Mouse (Mus musculus) olfactory bulb, adult 2 months (tissue): ENCODE results near the gene Fam186a. TPM values are rescaled to one million over a fixed set of nuclear protein-coding genes. Genes with fewer than 3 reads are reported as not detected.
"Not testable (repeated sequence)": the region's sequence is repeated elsewhere in the genome, so short reads cannot be mapped to it uniquely, and the experiment has no call there.

Experiments
- H3K27ac ChIP-seq: fragments of 200-500 bp; 2 replicates; pipeline ENCODE4 v1.5.1; 2012; ENCODE audit warnings: low read depth, low read length; ENCODE audit not compliant: insufficient read depth
- H3K4me1 ChIP-seq: fragments of 200-500 bp; 2 replicates; pipeline ENCODE4 v1.6.1; 2012; ENCODE audit warnings: low read length; ENCODE audit not compliant: control insufficient read depth, insufficient read depth
- H3K4me3 ChIP-seq: fragments of 200-500 bp; 2 replicates; pipeline ENCODE4 v1.5.1; 2012; ENCODE audit warnings: mild to moderate bottlenecking, low read depth, low read length, moderate library complexity; ENCODE audit not compliant: insufficient read depth
- CTCF ChIP-seq: fragments of 200-500 bp; IDR thresholded peaks from 2 replicates; pipeline ENCODE4 v1.5.1; 2012; ENCODE audit warnings: low read depth, mild to moderate bottlenecking, low read length, moderate library complexity; ENCODE audit not compliant: insufficient read depth
- POLR2A ChIP-seq: fragments of 200-500 bp; IDR thresholded peaks from 2 replicates; pipeline ENCODE4 v1.6.1; 2012; ENCODE audit warnings: mild to moderate bottlenecking, low read depth, low read length, moderate library complexity; ENCODE audit not compliant: insufficient read depth
- WGBS: fragments of 180-500 bp; shearing (Covaris S2); methylation state at CpG from one replicate; pipeline ENCODE4 v1.1.7; 2018; 5-methylcytosine and 5-hydroxymethylcytosine counted together
- polyA plus RNA-seq: library from polyadenylated mRNA; stranded (reverse); fragments of >200 nt; gene quantifications from 2 replicates; pipeline ENCODE4 v1.2.4, GENCODE M21; 2012; ENCODE audit warnings: low replicate concordance; ENCODE audit not compliant: missing spikeins, insufficient read depth, insufficient read length

The Fam186a gene
- polyA plus RNA-seq, 1 experiment, result not detected

DNA sequence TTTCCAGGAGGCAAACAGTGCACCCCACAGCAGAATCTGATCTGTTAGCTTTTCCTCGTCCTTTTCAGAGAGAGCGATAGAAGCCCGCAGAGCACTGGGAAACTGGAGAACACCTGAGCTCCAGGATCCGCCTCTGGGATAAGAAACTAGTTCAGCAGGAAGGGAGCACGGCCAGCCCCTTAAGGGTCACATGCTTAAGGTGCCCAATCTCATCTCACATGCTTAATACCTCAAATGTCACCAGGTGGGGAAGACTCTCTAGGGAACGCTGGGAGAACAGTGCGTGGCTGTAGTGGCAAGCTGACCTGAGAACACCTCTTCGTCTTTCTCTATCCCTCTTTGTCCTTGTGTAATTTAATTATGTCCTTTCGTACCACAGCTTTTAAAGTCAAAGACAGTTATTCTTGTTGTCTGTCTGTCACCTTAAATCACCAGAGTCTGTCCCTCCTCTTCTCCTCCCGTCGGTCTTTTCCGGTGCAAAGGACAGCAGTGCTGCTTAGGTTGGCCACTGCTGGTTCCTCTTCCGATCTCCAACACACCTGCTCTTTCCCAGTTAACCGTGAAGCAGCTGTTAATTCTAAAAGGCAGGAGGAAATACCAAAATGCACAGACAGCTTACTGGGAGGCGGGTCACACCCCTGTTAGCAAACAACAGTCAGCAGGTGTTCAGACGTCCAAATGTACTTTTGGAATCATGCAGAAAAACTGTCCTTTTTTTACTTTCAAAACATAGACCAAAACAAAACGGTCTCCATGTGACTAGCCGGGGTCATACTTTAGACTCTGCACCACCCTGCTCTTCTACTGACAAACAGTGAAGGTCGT, 76.2 kb downstream of the Fam186a start:
- H3K4me3 ChIP-seq, result no peak overlapping the region
- H3K4me1 ChIP-seq, result no peaks in the 10 kb centered on the region
- TF ChIP-seq CTCF (no peak), POLR2A (no peak)
- H3K27ac ChIP-seq, result no peak overlapping the region
- 60% methylated on average over 19 of the region's 19 CpGs for WGBS

- H3K4me1 ChIP-seq, result no peaks in the 10 kb centered on the region
- no peak overlapping the region for H3K4me3 ChIP-seq
- WGBS, result 29% methylated on average over 8 of the region's 8 CpGs
- TF ChIP-seq POLR2A (no peak), CTCF (no peak)
- no peak overlapping the region for H3K27ac ChIP-seq
Observed at GRCm38 (mm10) chr15:99889275-99889874, 77.5 kb downstream of the Fam186a start.

- not testable (repeated sequence) for H3K4me3 ChIP-seq, H3K27ac ChIP-seq, H3K4me1 ChIP-seq
- WGBS, result 97% methylated on average over 2 of the region's 2 CpGs
Observed at GRCm38 (mm10) chr15:99887130-99887529, 79.7 kb downstream of the Fam186a start.

GRCm38 (mm10) chr15:99884038-99884437, 82.8 kb downstream of the Fam186a start:
- H3K27ac ChIP-seq, result no peak overlapping the region
- no peaks in the 10 kb centered on the region for H3K4me1 ChIP-seq
- no peak for TF ChIP-seq CTCF
- no peak for TF ChIP-seq POLR2A
- no peak overlapping the region for H3K4me3 ChIP-seq
- 91% methylated on average over 12 of the region's 12 CpGs for WGBS

GRCm38 (mm10) chr15:99878541-99878940, 88.3 kb downstream of the Fam186a start:
- Histone ChIP-seq H3K4me1 (0 out of 2 replicates have a peak, but pooled peaks cover 1% of the 10 kb centered on the region), H3K4me3 (no peak overlapping the region), H3K27ac (no peak overlapping the region)
- TF ChIP-seq POLR2A (no peak), CTCF (no peak)
- 90% methylated on average over 5 of the region's 5 CpGs for WGBS

DNA sequence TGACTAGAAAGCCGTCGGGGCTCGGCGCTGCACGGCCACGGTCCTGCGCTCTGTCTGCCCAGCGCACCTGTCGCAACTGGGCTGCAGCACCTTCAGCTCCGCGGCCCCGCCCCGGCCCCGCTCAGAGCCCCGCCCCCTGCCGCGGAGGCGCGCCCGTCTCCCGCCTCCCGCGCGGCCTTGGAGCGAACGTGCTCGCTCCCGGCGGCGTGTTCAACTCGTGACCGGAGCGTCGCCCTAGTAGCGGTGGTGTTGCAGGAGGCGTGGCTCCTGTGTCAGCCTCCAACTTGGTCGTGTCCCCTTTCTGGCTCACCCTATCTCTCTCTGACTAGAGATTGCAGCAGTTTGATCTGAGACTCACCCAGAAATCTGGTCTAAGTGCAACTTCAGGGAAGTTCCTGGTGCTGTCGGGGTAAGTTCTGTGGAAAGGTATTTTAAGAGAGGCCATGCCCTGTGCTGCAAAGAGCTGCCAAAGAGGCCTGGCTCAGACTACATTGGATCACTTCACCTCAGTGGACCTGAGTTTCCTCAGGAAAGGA, 91.5 kb downstream of the Fam186a start, which contains the start of gene Lima1:
Lima1 (minus strand) TSS at position 123 of the 536 bp plus-strand sequence.
- TF ChIP-seq POLR2A (peak; percentile 33; the same call in 1 of the 2 replicates), CTCF (no peak)
- peak within 1 kb of the TSS; percentile 92 for H3K4me3 ChIP-seq
- 0 out of 2 replicates have a peak, but pooled peaks cover 2% of the 10 kb centered on the region for H3K4me1 ChIP-seq
- no peak within 1 kb of the TSS for H3K27ac ChIP-seq
- WGBS, result 1% methylated on average over 38 of the region's 38 CpGs

DNA sequence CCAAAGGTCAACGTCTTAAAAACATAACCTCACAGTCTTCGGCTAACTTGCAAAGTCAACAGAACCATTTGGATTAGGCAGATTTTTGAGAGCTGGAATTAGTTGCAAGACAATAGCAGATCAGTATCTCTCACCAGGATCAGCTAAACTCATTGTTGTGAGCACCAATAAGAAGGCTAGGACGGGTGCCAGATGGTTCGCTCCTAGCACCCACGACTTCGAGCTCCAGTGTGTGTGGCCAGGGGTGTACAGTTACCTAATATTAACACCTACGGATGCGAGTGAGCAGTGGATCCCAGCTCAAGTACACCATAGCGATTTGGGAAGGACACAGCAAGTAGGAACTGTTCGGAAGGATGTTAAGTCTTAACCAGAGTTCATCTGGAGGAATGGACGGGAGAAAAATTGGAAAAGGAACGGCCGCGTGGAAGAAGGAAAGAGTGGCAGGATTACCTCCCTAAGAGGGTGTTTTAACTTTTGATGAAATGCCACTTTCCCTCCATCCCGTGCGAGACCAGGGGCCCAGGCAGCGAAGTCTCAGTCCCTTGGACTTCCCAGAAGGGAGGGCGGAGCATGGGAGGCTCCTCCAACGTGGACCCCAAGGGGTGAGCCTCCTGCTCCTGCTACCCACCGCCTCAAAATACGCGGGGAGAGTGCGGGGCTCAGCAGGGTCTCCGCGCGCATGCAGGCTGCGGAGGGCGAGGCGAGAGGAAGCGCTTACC, 92.1 kb downstream of the Fam186a start:
- peak overlapping the region; percentile 92 for H3K4me3 ChIP-seq
- 0 out of 2 replicates have a peak, but pooled peaks cover 2% of the 10 kb centered on the region for H3K4me1 ChIP-seq
- no peak overlapping the region for H3K27ac ChIP-seq
- TF ChIP-seq POLR2A (no peak), CTCF (no peak)
- WGBS, result 2% methylated on average over 30 of the region's 30 CpGs

DNA sequence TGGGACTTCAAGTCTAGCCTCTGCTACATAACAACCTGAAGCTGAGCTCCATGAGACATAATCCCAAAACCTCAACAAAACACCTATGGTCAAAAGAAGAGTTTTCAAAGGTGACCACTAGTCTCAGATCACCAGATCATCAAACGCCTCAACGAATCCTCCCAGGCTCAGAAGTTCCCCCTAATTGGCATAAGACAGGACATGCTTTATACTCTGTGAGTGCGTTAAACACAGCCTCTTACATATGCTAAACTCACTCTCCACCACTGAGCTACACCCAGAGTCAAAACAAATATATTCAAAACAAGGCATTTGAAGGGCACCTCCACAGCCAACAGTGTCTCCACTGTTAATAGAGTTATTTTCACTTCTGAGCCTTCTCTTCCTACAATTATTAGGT, 94.3 kb downstream of the Fam186a start:
- TF ChIP-seq POLR2A (no peak), CTCF (no peak)
- Histone ChIP-seq H3K4me1 (0 out of 2 replicates have a peak, but pooled peaks cover 2% of the 10 kb centered on the region), H3K27ac (no peak overlapping the region), H3K4me3 (no peak overlapping the region)
- WGBS, result 80% methylated on average over 3 of the region's 3 CpGs

Other genes starting within 250 kb of the Fam186a start
- not detected in 2 replicates for gene Gpd1, start 249.5 kb downstream of the Fam186a start, polyA plus RNA-seq
- gene Cox14, start 241.4 kb downstream of the Fam186a start, polyA plus RNA-seq, result not detected in 2 replicates
- gene Cers5, start 194.2 kb downstream of the Fam186a start, polyA plus RNA-seq, result not detected in 2 replicates
- gene Lima1, start 91.6 kb downstream of the Fam186a start, polyA plus RNA-seq, result 73.2 TPM in 1 of 2 replicates, not detected in the other
- gene Larp4, start 3.0 kb upstream of the Fam186a start, polyA plus RNA-seq, result not detected in 2 replicates
- 51.2 TPM in 1 of 2 replicates, not detected in the other for gene Dip2b, start 71.6 kb upstream of the Fam186a start, polyA plus RNA-seq